Mouse (Mus musculus) embryonic facial prominence, embryonic 14.5 days (tissue): ENCODE data around the gene Timm17a. TPM values are rescaled to one million over a fixed set of nuclear protein-coding genes. Genes with fewer than 3 reads are reported as not detected.

Experiments
- ATAC-seq: fragments of 200-750 bp; cut with Nextera tagmentation; 2 replicates; pipeline ENCODE4 v1.8.0; 2017; ENCODE audit warnings: low read depth, moderate number of reproducible peaks, moderate TSS enrichment
- DNase-seq: peaks from one replicate; pipeline ENCODE4 v3.0.0-alpha.2; 2015; ENCODE audit warnings: low spot score
- H3K27ac ChIP-seq: fragments of 300-500 bp; sonication (generic); replicated peaks from 2 replicates; pipeline ENCODE4 v1.5.1; 2014; ENCODE audit warnings: low read depth, mild to moderate bottlenecking, low read length, moderate library complexity
- H3K27me3 ChIP-seq: fragments of 300-500 bp; sonication (generic); replicated peaks from 2 replicates; pipeline ENCODE4 v1.6.1; 2014; ENCODE audit warnings: low read length; ENCODE audit not compliant: control insufficient read depth, insufficient read depth
- H3K36me3 ChIP-seq: fragments of 300-500 bp; sonication (generic); 2 replicates; pipeline ENCODE4 v1.6.1; 2014; ENCODE audit warnings: low read length, mixed read lengths; ENCODE audit not compliant: control insufficient read depth, insufficient read depth
- H3K4me1 ChIP-seq: fragments of 300-500 bp; sonication (generic); 2 replicates; pipeline ENCODE4 v1.6.1; 2014; ENCODE audit warnings: antibody characterized with exemption, low read length; ENCODE audit not compliant: control insufficient read depth, insufficient read depth
- H3K4me2 ChIP-seq: fragments of 300-500 bp; sonication (generic); 2 replicates; pipeline ENCODE4 v1.6.1; 2014; ENCODE audit warnings: low read depth, mild to moderate bottlenecking, low read length, moderate library complexity, mixed read lengths
- H3K4me3 ChIP-seq: fragments of 300-500 bp; sonication (generic); 2 replicates; pipeline ENCODE4 v1.5.1; 2014; ENCODE audit warnings: low read depth, mild to moderate bottlenecking, low read length
- H3K9ac ChIP-seq: fragments of 300-500 bp; sonication (generic); 2 replicates; pipeline ENCODE4 v1.6.1; 2014; ENCODE audit warnings: low read depth, mild to moderate bottlenecking, low read length, moderate library complexity, mixed read lengths
- H3K9me3 ChIP-seq: fragments of 300-500 bp; sonication (generic); 2 replicates; pipeline ENCODE4 v1.6.1; 2016; ENCODE audit warnings: low read length; ENCODE audit not compliant: control insufficient read depth
- WGBS: fragments of 180-500 bp; shearing (Covaris S2); extraction: QIAGEN DNeasy Blood & Tissue Kit; methylation state at CpG from one replicate; pipeline ENCODE4 v1.1.7; 2014; 5-methylcytosine and 5-hydroxymethylcytosine counted together
- polyA plus RNA-seq: library from polyadenylated mRNA; unstranded; fragments of >200 nt; fragmentation: Nextera tagmentation; extraction: Ambion mirVana; gene quantifications from 2 replicates; pipeline ENCODE4 v1.2.1, GENCODE M21; 2014

The Timm17a gene
- polyA plus RNA-seq, 1 experiment from 2014 or later: 224 TPM

DNA sequence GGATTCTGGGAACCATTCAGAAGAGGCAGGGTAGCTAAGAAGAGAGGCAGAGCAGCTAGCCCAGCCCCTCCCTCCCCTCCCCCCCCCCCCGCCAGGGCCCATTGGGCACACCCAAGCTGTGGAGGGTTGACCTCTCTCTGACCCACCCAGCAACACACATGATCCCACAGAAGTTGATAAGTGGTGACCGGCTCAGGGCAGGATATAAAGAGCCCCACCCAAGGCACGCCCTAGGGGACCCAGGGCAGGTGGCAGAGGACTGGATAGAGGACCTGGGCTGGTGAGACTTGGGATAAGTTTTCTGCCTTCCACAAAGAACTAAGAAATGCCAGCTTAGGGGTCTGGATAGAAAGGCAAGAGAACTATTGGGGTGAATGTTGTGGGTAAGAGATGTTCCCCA, 62.9 kb downstream of the Timm17a start:
- no peak for ATAC-seq
- 71% methylated on average over 3 of the region's 3 CpGs for WGBS
- Histone ChIP-seq H3K4me1 (peaks cover 8% of the 10 kb centered on the region; the same call in 1 of the 2 replicates), H3K4me3 (no peak overlapping the region), H3K9ac (no peak overlapping the region), H3K27ac (no peak overlapping the region), H3K4me2 (no peak overlapping the region), H3K36me3 (no peaks in the 10 kb centered on the region), H3K9me3 (no peaks in the 10 kb centered on the region), H3K27me3 (no peaks in the 10 kb centered on the region)
- no peak for DNase-seq

DNA sequence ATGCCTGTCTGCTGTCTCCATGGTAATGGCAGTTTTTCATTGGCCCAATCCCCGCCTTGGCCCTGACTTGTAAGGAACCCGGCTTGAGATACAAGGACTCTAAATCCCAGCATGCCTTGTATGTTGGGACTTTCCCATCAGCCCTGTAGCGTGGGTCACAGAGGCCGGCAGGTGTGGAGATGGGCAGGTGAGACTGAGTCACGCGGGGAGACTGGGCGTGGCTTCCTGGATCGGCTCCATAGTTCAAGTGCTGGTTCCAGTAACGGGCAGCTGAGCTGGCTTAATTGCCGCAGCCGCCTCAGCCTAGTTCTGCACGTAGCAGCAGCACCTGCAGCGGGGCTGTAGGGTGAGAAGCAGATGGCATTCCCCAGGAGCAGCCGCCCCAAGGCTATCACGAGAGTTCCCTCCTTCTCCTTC, 65.1 kb downstream of the Timm17a start:
- H3K27ac ChIP-seq: no peak overlapping the region
- H3K27me3 ChIP-seq: no peaks in the 10 kb centered on the region
- H3K4me3 ChIP-seq: no peak overlapping the region
- H3K36me3 ChIP-seq: no peaks in the 10 kb centered on the region
- no peaks in the 10 kb centered on the region for H3K9me3 ChIP-seq
- WGBS: 6% methylated on average over 15 of the region's 15 CpGs
- H3K4me1 ChIP-seq: peaks cover 8% of the 10 kb centered on the region; the same call in 1 of the 2 replicates
- ATAC-seq (peak; percentile 89), DNase-seq (peak; percentile 75)
- peak overlapping the region; percentile 34 for H3K4me2 ChIP-seq
- no peak overlapping the region for H3K9ac ChIP-seq

Other genes with a start within 250 kb of the Timm17a start
- gene Lgr6, start 208.5 kb downstream of the Timm17a start, polyA plus RNA-seq: 7.0 and 7.5 TPM in 2 replicates
- 2.1 and 2.7 TPM in 2 replicates for gene Ptpn7, start 181.1 kb downstream of the Timm17a start, polyA plus RNA-seq
- 73.8 and 74.7 TPM in 2 replicates for gene Arl8a, start 167.0 kb downstream of the Timm17a start, polyA plus RNA-seq
- 0.34 and 0.47 TPM in 2 replicates for gene Gpr37l1, start 146.1 kb downstream of the Timm17a start, polyA plus RNA-seq
- 10.0 and 13.8 TPM in 2 replicates for gene Elf3, start 55.2 kb downstream of the Timm17a start, polyA plus RNA-seq
- gene Rnpep, start 29.7 kb downstream of the Timm17a start, polyA plus RNA-seq: 78.1 and 79.9 TPM in 2 replicates
- 1.0 and 1.4 TPM in 2 replicates for gene Lmod1, start 11.0 kb upstream of the Timm17a start, polyA plus RNA-seq
- 25.2 and 25.6 TPM in 2 replicates for gene Shisa4, start 61.5 kb upstream of the Timm17a start, polyA plus RNA-seq
- gene Ipo9, start 116.7 kb upstream of the Timm17a start, polyA plus RNA-seq: 103 and 108 TPM in 2 replicates